Mouse (Mus musculus): Measurements from ENCODE around the gene Cryzl2. TPM values are rescaled to one million over a fixed set of nuclear protein-coding genes. Genes with fewer than 3 reads are reported as not detected.

The Cryzl2 gene
- polyA plus RNA-seq, 1 experiment from 2014 or later: 28.7 TPM

DNA sequence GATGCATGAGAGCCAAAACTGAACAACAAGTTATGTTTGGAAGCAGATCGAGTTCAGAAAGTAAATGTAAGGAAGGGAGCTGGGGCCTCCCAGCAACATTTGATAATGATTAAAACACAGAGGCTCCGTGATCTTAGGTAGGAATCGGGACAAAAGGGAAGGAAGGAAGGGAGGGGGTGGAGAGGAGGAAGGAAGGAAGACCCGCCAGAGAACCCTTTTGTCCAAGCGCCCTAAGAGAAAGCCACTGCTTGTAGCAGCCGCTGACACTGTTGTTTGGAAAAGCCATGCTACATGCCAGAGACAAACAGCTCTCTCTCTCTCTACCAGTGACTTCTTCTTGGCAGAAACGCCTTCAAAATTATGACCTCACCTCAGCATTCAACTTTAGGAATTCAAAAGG is 40.5 kb upstream of the Cryzl2 start:
- H3K27me3 ChIP-seq (ENCODE audit: insufficient read depth, low read length): no peaks in the 10 kb centered on the region
- WGBS: 59% methylated on average over 7 of the region's 7 CpGs
- H3K9ac ChIP-seq (replicated peaks; ENCODE audit: low read length): 0 out of 2 replicates have a peak overlapping the region, but pooled peaks have one; percentile 6
- no peak overlapping the region for H3K4me2 ChIP-seq (replicated peaks; ENCODE audit: low read depth, low read length)
- H3K9me3 ChIP-seq (ENCODE audit: low read length): no peaks in the 10 kb centered on the region
- peaks cover 5% of the 10 kb centered on the region; the same call in 1 of the 2 replicates for H3K36me3 ChIP-seq (ENCODE audit: insufficient read depth, low read length)
- H3K27ac ChIP-seq (ENCODE audit: low read length): peak overlapping the region; percentile 51
- H3K4me1 ChIP-seq (ENCODE audit: insufficient read depth, low read length): no peaks in the 10 kb centered on the region
- no peak overlapping the region for H3K4me3 ChIP-seq (ENCODE audit: low read length)
- no peak for ATAC-seq (ENCODE audit: low FRiP score, low TSS enrichment)

DNA sequence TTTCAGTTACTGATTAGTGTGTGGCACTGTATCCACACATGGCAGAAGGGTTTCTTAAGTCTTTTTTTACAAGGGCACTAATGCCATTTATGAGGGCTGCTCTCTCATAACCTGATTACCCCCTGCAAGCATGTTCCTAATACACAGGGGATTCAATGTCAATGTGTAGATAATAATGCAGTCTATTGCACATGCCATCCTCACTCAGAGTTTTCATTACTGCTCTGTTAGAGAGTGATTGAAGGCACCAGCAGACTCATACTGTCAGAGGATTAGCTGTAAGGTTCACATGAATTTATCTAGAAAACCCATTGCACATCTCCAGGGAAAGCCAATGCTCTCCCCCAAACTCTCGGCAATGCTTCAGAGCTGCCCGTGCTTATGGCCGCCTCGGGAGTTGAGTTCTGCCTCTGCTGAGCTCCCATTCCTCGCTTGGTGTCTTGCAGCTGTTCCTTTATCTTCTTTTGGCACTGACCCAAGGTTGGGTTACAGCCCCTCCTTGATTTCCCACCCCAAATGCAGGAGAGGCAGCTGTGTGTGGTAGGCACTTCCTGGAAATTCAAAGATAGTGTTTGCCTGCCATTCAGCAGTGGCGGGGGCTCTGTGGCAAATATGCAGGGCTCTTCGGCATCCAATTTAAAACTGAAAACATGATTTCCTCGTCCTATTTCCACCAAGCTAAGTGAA is 32.5 kb upstream of the Cryzl2 start:
- WGBS: 51% methylated on average over 8 of the region's 8 CpGs
- no peak overlapping the region for H3K4me3 ChIP-seq (ENCODE audit: low read length)

DNA sequence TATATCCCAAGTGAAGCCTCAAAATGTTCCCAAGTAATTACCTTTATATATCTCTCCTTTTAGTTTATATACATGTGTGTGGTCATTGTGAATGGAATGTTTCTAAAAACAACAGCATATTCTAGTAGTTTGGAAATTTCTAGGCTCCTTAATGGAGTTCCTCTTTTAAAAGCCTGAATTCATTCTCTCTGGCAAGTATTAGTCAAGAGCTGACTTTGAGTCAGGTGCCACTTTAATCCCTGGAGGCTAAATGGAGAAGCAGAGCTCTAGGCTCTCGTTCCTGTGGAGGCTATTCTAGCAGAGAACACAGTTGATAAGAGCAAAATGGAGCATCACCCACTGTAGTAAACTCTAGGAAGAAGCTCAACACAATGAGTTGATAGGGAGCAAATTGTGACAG is 31.4 kb upstream of the Cryzl2 start:
- Histone ChIP-seq H3K4me2 (replicated peaks; ENCODE audit: low read depth, low read length) (no peak overlapping the region), H3K36me3 (ENCODE audit: insufficient read depth, low read length) (no peaks in the 10 kb centered on the region), H3K4me3 (ENCODE audit: low read length) (no peak overlapping the region), H3K27ac (ENCODE audit: low read length) (no peak overlapping the region), H3K4me1 (ENCODE audit: insufficient read depth, low read length) (no peaks in the 10 kb centered on the region), H3K9me3 (ENCODE audit: low read length) (no peaks in the 10 kb centered on the region), H3K9ac (replicated peaks; ENCODE audit: low read length) (no peak overlapping the region), H3K27me3 (ENCODE audit: insufficient read depth, low read length) (no peaks in the 10 kb centered on the region)
- ATAC-seq (ENCODE audit: low FRiP score, low TSS enrichment): no peak
- WGBS: 67% methylated on average over 1 of the region's 1 CpGs

More for the DNA sequence above, 32.5 kb upstream of the Cryzl2 start:
- H3K4me2 ChIP-seq (replicated peaks; ENCODE audit: low read depth, low read length): no peak overlapping the region
- no peaks in the 10 kb centered on the region for H3K9me3 ChIP-seq (ENCODE audit: low read length)
- H3K27ac ChIP-seq (ENCODE audit: low read length): no peak overlapping the region
- H3K9ac ChIP-seq (replicated peaks; ENCODE audit: low read length): no peak overlapping the region
- no peaks in the 10 kb centered on the region for H3K36me3 ChIP-seq (ENCODE audit: insufficient read depth, low read length)
- H3K27me3 ChIP-seq (ENCODE audit: insufficient read depth, low read length): no peaks in the 10 kb centered on the region
- ATAC-seq (ENCODE audit: low FRiP score, low TSS enrichment): no peak
- H3K4me1 ChIP-seq (ENCODE audit: insufficient read depth, low read length): no peaks in the 10 kb centered on the region

DNA sequence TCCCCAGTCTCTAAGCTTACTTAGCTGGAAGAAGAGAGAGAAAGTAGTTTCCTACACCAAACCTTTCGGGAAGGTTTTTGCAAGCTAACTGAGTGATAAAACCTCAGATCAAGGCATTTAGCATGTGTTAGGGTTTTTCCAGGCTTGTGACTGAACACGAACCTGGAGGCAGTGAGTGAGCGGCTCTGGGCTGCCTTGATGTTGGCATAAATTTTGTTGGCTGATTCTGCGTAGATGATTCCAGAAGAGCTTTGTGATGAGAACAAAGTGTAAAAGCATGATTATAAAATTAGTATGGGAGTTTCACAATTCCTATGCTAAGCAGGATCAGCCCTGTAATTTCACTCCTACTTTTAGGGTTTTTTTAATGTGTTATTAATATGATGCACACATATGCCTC is 30.8 kb upstream of the Cryzl2 start:
- H3K4me1 ChIP-seq (ENCODE audit: insufficient read depth, low read length): no peaks in the 10 kb centered on the region
- ATAC-seq (ENCODE audit: low FRiP score, low TSS enrichment): no peak
- WGBS: 92% methylated on average over 4 of the region's 4 CpGs
- H3K27me3 ChIP-seq (ENCODE audit: insufficient read depth, low read length): no peaks in the 10 kb centered on the region
- H3K4me2 ChIP-seq (replicated peaks; ENCODE audit: low read depth, low read length): no peak overlapping the region
- no peaks in the 10 kb centered on the region for H3K36me3 ChIP-seq (ENCODE audit: insufficient read depth, low read length)
- no peak overlapping the region for H3K27ac ChIP-seq (ENCODE audit: low read length)
- H3K4me3 ChIP-seq (ENCODE audit: low read length): no peak overlapping the region
- no peak overlapping the region for H3K9ac ChIP-seq (replicated peaks; ENCODE audit: low read length)
- no peaks in the 10 kb centered on the region for H3K9me3 ChIP-seq (ENCODE audit: low read length)

DNA sequence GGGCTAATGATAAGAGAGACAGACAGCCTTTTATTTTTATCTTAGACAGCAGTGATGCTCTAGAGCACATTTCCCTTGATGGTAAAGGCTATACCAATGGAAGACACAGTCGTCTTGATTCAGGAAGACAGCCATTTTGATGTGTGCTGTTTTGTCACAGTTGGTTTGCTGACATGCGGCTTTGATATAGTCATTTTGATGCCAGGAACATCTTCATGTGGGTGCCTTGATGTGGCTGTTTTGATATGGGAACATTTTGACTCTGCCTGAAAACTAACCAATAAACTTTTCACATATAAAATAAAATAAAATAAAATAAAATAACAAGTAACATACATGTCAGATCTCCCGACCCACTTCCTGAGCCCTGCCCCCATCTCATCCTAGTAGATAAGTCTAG is 30.0 kb upstream of the Cryzl2 start:
- 89% methylated on average over 3 of the region's 3 CpGs for WGBS

DNA sequence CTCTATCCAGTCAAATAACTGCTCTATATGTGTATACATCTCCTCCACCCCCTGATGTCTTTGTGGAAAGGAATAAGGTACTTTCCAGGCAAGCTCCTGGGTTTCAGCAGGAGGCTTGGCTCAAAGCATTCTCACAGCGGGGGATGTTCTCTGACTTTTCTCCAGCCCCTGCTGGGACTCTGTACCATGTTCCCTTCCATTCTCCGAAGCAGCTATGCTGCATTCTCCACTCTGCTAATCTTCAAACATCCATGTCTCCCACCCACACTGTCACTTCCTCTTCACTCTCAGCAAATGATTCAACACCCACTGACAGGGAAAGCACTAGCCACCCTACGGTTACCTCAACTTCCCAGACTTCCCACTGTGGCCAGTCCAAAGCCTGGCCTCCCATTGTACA is 25.1 kb upstream of the Cryzl2 start:
- no peak for ATAC-seq (ENCODE audit: low FRiP score, low TSS enrichment)
- Histone ChIP-seq H3K27me3 (ENCODE audit: insufficient read depth, low read length) (no peaks in the 10 kb centered on the region), H3K9me3 (ENCODE audit: low read length) (no peaks in the 10 kb centered on the region), H3K4me1 (ENCODE audit: insufficient read depth, low read length) (no peaks in the 10 kb centered on the region), H3K4me2 (replicated peaks; ENCODE audit: low read depth, low read length) (no peak overlapping the region), H3K27ac (ENCODE audit: low read length) (no peak overlapping the region), H3K9ac (replicated peaks; ENCODE audit: low read length) (no peak overlapping the region), H3K4me3 (ENCODE audit: low read length) (no peak overlapping the region), H3K36me3 (ENCODE audit: insufficient read depth, low read length) (no peaks in the 10 kb centered on the region)
- 57% methylated on average over 3 of the region's 3 CpGs for WGBS

More for the DNA sequence above, 30.0 kb upstream of the Cryzl2 start:
- Histone ChIP-seq H3K27me3 (ENCODE audit: insufficient read depth, low read length) (no peaks in the 10 kb centered on the region), H3K9ac (replicated peaks; ENCODE audit: low read length) (no peak overlapping the region), H3K9me3 (ENCODE audit: low read length) (no peaks in the 10 kb centered on the region), H3K4me3 (ENCODE audit: low read length) (no peak overlapping the region), H3K36me3 (ENCODE audit: insufficient read depth, low read length) (no peaks in the 10 kb centered on the region), H3K4me1 (ENCODE audit: insufficient read depth, low read length) (no peaks in the 10 kb centered on the region), H3K27ac (ENCODE audit: low read length) (no peak overlapping the region), H3K4me2 (replicated peaks; ENCODE audit: low read depth, low read length) (no peak overlapping the region)
- no peak for ATAC-seq (ENCODE audit: low FRiP score, low TSS enrichment)

DNA sequence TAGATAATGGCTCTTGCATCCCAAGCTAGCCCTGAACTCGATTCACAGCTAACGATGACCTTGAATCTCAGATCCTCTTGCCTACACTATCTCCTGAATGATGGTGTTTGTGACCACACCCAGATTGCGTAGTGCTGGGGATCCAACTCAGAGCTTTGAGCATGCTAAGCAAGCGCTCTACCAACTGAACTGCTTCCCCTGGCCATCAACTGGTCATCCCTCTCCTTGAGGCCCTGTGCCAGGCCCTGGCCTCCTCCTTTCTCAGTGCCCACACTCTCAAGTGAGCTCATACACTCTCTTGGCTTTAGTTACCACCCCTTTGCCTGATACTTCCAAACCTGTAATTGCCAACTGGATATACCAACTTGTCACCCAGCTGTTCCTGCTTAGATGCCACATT is 24.0 kb upstream of the Cryzl2 start:
- Histone ChIP-seq H3K4me3 (ENCODE audit: low read length) (no peak overlapping the region), H3K36me3 (ENCODE audit: insufficient read depth, low read length) (no peaks in the 10 kb centered on the region), H3K9me3 (ENCODE audit: low read length) (no peaks in the 10 kb centered on the region), H3K4me1 (ENCODE audit: insufficient read depth, low read length) (no peaks in the 10 kb centered on the region), H3K4me2 (replicated peaks; ENCODE audit: low read depth, low read length) (no peak overlapping the region), H3K27me3 (ENCODE audit: insufficient read depth, low read length) (no peaks in the 10 kb centered on the region), H3K27ac (ENCODE audit: low read length) (no peak overlapping the region), H3K9ac (replicated peaks; ENCODE audit: low read length) (no peak overlapping the region)
- 85% methylated on average over 4 of the region's 4 CpGs for WGBS
- no peak for ATAC-seq (ENCODE audit: low FRiP score, low TSS enrichment)

DNA sequence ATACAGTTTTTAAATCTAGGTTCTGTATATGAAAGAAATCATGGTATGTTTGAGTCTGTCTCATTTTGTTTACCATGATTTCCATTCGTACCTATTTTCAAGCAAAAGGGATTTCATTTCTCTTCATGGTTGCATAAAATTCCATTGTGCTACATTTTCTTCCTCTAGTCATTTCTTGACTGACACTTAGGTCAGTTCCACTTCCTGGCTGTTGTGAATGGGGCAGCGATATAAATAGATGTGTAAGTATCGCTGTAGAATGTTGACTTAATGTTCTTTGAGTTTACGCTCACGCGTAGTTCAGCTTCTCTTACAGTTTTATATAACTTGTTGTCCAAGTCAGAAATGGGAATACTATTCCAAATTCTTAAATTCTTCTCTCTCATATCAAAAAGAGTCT is 22.5 kb upstream of the Cryzl2 start:
- H3K4me1 ChIP-seq (ENCODE audit: insufficient read depth, low read length): no peaks in the 10 kb centered on the region
- H3K36me3 ChIP-seq (ENCODE audit: insufficient read depth, low read length): no peaks in the 10 kb centered on the region
- H3K4me3 ChIP-seq (ENCODE audit: low read length): no peak overlapping the region
- no peak overlapping the region for H3K4me2 ChIP-seq (replicated peaks; ENCODE audit: low read depth, low read length)
- no peak overlapping the region for H3K9ac ChIP-seq (replicated peaks; ENCODE audit: low read length)
- H3K27ac ChIP-seq (ENCODE audit: low read length): no peak overlapping the region
- no peaks in the 10 kb centered on the region for H3K27me3 ChIP-seq (ENCODE audit: insufficient read depth, low read length)
- WGBS: 76% methylated on average over 6 of the region's 6 CpGs
- H3K9me3 ChIP-seq (ENCODE audit: low read length): no peaks in the 10 kb centered on the region
- ATAC-seq (ENCODE audit: low FRiP score, low TSS enrichment): no peak

DNA sequence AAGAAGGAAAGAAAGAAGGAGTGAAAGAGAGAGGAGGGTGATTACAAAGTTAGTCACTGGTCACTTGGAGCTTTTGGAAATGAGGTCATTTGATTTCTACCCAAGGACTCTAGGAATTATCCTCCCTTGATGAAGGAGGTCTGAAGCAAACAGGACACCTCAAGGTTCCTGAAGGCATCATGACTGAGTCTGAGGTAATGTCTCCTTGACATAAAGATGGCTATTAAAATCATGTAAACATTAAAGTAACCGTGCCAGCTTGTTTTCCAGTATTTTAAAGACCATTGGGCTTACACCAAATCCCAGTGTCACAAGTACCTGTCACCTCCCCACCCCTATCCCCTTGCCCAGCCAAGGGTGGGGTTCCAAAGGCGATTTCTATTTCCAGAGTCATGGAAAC is 20.1 kb upstream of the Cryzl2 start:
- Histone ChIP-seq H3K4me1 (ENCODE audit: insufficient read depth, low read length) (peaks cover 3% of the 10 kb centered on the region; the same call in 1 of the 2 replicates), H3K27me3 (ENCODE audit: insufficient read depth, low read length) (no peaks in the 10 kb centered on the region), H3K4me2 (replicated peaks; ENCODE audit: low read depth, low read length) (no peak overlapping the region), H3K4me3 (ENCODE audit: low read length) (no peak overlapping the region), H3K27ac (ENCODE audit: low read length) (no peak overlapping the region), H3K36me3 (ENCODE audit: insufficient read depth, low read length) (no peaks in the 10 kb centered on the region), H3K9me3 (ENCODE audit: low read length) (no peaks in the 10 kb centered on the region), H3K9ac (replicated peaks; ENCODE audit: low read length) (no peak overlapping the region)
- 89% methylated on average over 2 of the region's 2 CpGs for WGBS
- ATAC-seq (ENCODE audit: low FRiP score, low TSS enrichment): no peak

DNA sequence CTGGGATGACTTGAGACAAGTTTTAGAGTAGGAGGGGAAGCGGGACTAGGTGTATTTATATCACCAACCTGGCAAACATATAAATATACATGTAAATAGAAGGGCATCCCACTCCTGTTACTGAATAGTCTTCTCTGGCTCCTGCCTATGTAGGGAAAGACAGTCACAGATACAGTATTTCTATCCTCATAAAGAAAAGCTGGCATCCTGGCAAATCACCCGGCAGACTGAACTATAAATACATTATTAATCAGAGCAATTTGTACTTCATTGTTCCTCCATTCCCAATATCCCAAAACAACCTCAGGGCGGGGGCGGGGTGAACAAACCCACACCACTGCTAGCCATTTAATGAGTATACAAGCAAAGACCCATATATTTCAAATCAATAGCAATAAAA is 19.3 kb upstream of the Cryzl2 start:
- Histone ChIP-seq H3K27ac (ENCODE audit: low read length) (no peak overlapping the region), H3K9ac (replicated peaks; ENCODE audit: low read length) (no peak overlapping the region), H3K4me3 (ENCODE audit: low read length) (no peak overlapping the region), H3K27me3 (ENCODE audit: insufficient read depth, low read length) (no peaks in the 10 kb centered on the region), H3K9me3 (ENCODE audit: low read length) (no peaks in the 10 kb centered on the region), H3K4me2 (replicated peaks; ENCODE audit: low read depth, low read length) (no peak overlapping the region), H3K4me1 (ENCODE audit: insufficient read depth, low read length) (peaks cover 3% of the 10 kb centered on the region; the same call in 1 of the 2 replicates), H3K36me3 (ENCODE audit: insufficient read depth, low read length) (no peaks in the 10 kb centered on the region)
- ATAC-seq (ENCODE audit: low FRiP score, low TSS enrichment): no peak
- 85% methylated on average over 4 of the region's 4 CpGs for WGBS
